In the genomic region with DNA sequence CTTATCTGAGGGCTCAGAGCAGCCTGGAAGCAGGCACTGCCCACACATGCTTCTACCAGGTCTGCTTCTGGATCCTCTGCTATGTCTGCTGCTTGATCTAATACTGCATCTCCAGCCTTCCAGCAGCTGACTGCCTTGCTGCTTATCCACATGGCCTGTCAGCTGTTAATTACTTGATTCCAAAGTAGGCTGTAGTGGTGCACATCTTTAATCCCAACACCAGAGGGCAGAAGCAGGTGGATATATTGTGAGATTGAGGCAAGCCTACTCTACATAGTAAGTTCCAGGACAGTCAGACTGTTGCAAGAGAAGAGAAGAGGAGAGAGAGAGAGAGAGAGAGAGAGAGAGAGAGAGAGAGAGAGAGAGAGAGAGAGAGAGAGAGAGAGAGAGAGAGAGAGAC, we compare ENCODE assay signal across 11 mouse cellular contexts. TPM values are rescaled to one million over a fixed set of nuclear protein-coding genes. Genes with fewer than 3 reads are reported as not detected.
DNase-seq lines count a peak whose midpoint lies in the region; ATAC-seq and TF ChIP-seq lines count a peak whose summit lies in the region.
"Had no signal": no experiment of that assay in that cellular context is flagged by ENCODE, and none has a peak within 500 bp of the region (broad histone marks: within the 10 kb centered on the region; RNA-seq: fewer than 3 reads in every experiment).

No protein-coding gene starts in this region.

- H3K4me1 ChIP-seq in heart, adult 2 months (ENCODE audit: control insufficient read depth, insufficient read depth, low read length), result no peaks in the 10 kb centered on the region
- no peaks in the 10 kb centered on the region for H3K4me1 ChIP-seq in kidney, embryonic 16.5 days (ENCODE audit: insufficient read depth, low read length)
- H3K4me1 ChIP-seq in midbrain, embryonic 11.5 days (ENCODE audit: control insufficient read depth, insufficient read depth, low read length), result no peaks in the 10 kb centered on the region

- H3K9ac ChIP-seq in heart, adult 2 months (ENCODE audit: low read depth, low read length), result no peak overlapping the region
- H3K9ac ChIP-seq in kidney, embryonic 16.5 days (replicated peaks; ENCODE audit: low read length), result no peak overlapping the region
- H3K9ac ChIP-seq in midbrain, embryonic 11.5 days (ENCODE audit: low read length), result no peak overlapping the region

- H3K27ac ChIP-seq in heart, adult 2 months, result no peak overlapping the region
- H3K27ac ChIP-seq in kidney, embryonic 16.5 days (ENCODE audit: low read length), result no peak overlapping the region
- no peak overlapping the region for H3K27ac ChIP-seq in midbrain, embryonic 11.5 days (ENCODE audit: low read depth, low read length)

- DNase-seq in heart, adult 2 months, result no peak
- no peak for DNase-seq in heart, postnatal 36 days
- DNase-seq in 3T3-L1 (ENCODE audit: low read depth, low spot score) (peak; percentile 85), NIH3T3 (ENCODE audit: low read depth) (peak; percentile 84)
- no peak for DNase-seq in spleen, postnatal 4 days (ENCODE audit: low spot score in 2 of 2)
- no peak for DNase-seq in midbrain, embryonic 11.5 days (ENCODE audit: low spot score, missing footprints)
- DNase-seq in adrenal gland, adult 8-10 months, result no peak

- H3K9me3 ChIP-seq in kidney, embryonic 16.5 days (ENCODE audit: low read length), result no peaks in the 10 kb centered on the region
- H3K9me3 ChIP-seq in midbrain, embryonic 11.5 days (ENCODE audit: control insufficient read depth, low read length), result no peaks in the 10 kb centered on the region

- no peaks in the 10 kb centered on the region for H3K79me2 ChIP-seq in heart, adult 2 months (replicated peaks; ENCODE audit: control insufficient read depth, insufficient read depth, low read length)

- intact Hi-C loops in heart, adult 2 months (cut with DNase I), result loop anchor here (2.0 kb wide), 1 partner anchor 59 kb away; no protein-coding TSS in a partner anchor
- intact Hi-C loops in heart, postnatal 36 days (cut with DNase I), result loop anchor here (1.0 kb wide), 1 partner anchor 60 kb away; no protein-coding TSS in a partner anchor

- TF ChIP-seq POLR2A in heart, adult 2 months (IDR thresholded peaks at IDR 0.05; ENCODE audit: insufficient read depth, low read depth, low read length), result no peak

- H3K36me3 ChIP-seq in heart, adult 2 months (ENCODE audit: control insufficient read depth, insufficient read depth, low read length), result no peaks in the 10 kb centered on the region
- no peaks in the 10 kb centered on the region for H3K36me3 ChIP-seq in kidney, embryonic 16.5 days (ENCODE audit: insufficient read depth, low read length)
- no peaks in the 10 kb centered on the region for H3K36me3 ChIP-seq in midbrain, embryonic 11.5 days (ENCODE audit: control insufficient read depth, insufficient read depth, low read length)

- no peaks in the 10 kb centered on the region for H3K27me3 ChIP-seq in heart, adult 2 months (ENCODE audit: control insufficient read depth, insufficient read depth, low read length)
- no peaks in the 10 kb centered on the region for H3K27me3 ChIP-seq in kidney, embryonic 16.5 days (ENCODE audit: insufficient read depth, low read length)
- no peaks in the 10 kb centered on the region for H3K27me3 ChIP-seq in midbrain, embryonic 11.5 days (ENCODE audit: control insufficient read depth, insufficient read depth, low read length)

- peak; percentile 61; the same call in 1 of the 2 replicates for ATAC-seq in kidney, embryonic 16.5 days (ENCODE audit: low FRiP score, low TSS enrichment)
- no peak for ATAC-seq in midbrain, embryonic 11.5 days (ENCODE audit: low FRiP score)

- H3K4me2 ChIP-seq in kidney, embryonic 16.5 days (replicated peaks; ENCODE audit: low read depth, low read length), result no peak overlapping the region
- H3K4me2 ChIP-seq in midbrain, embryonic 11.5 days, result no peak overlapping the region

- peak; percentile 56 for TF ChIP-seq CTCF in heart, adult 2 months (IDR thresholded peaks at IDR 0.05)

- no peak overlapping the region for H3K4me3 ChIP-seq in heart, adult 2 months
- no peak overlapping the region for H3K4me3 ChIP-seq in kidney, embryonic 16.5 days (ENCODE audit: low read length)
- no peak overlapping the region for H3K4me3 ChIP-seq in midbrain, embryonic 11.5 days (ENCODE audit: low read depth, low read length)

- TF ChIP-seq EP300 in heart, adult 2 months (IDR thresholded peaks at IDR 0.05; ENCODE audit: insufficient read depth, low read depth, low read length), result no peak

RNA-seq across cellular contexts. Expression of a gene that starts 26.4 kb away (rescaled TPM):
- under 1 TPM; 0.21 to 0.55 TPM for total RNA-seq in heart, adult 2 months (2021)
- 0.08 and 0.09 TPM in 2 replicates for polyA plus RNA-seq in heart, adult 2 months (2012; rRNA removed)
- total RNA-seq in heart, postnatal 36 days (2021), result under 1 TPM; 0.22 to 0.89 TPM
- polyA plus RNA-seq in kidney, embryonic 16.5 days (2015; fragmentation: Nextera tagmentation; extraction: Ambion mirVana), result 0.76 and 1.3 TPM in 2 replicates
- polyA plus RNA-seq in midbrain, embryonic 11.5 days (2014; fragmentation: Nextera tagmentation; extraction: Ambion mirVana), result 7.1 and 7.2 TPM in 2 replicates
- total RNA-seq in adrenal gland, adult 8-10 months (2022), result not detected
- total RNA-seq: left cerebral cortex, postnatal 14 days had no signal
- polyA plus RNA-seq: cerebellum, adult 2 months had no signal

RNA-seq across cellular contexts. Expression of a gene that starts 30.5 kb away (rescaled TPM):
- not detected for total RNA-seq in heart, adult 2 months (2021)
- 0.10 and 0.56 TPM in 2 replicates for polyA plus RNA-seq in heart, adult 2 months (2012; rRNA removed)
- not detected for total RNA-seq in heart, postnatal 36 days (2021)
- not detected in 2 replicates for polyA plus RNA-seq in kidney, embryonic 16.5 days (2015; fragmentation: Nextera tagmentation; extraction: Ambion mirVana)
- polyA plus RNA-seq in midbrain, embryonic 11.5 days (2014; fragmentation: Nextera tagmentation; extraction: Ambion mirVana), result not detected in 2 replicates
- total RNA-seq in adrenal gland, adult 8-10 months (2022), result not detected
- total RNA-seq: left cerebral cortex, postnatal 14 days had no signal
- polyA plus RNA-seq: cerebellum, adult 2 months; spleen, adult 2 months had no signal

RNA-seq across cellular contexts. Expression of a gene that starts 43.1 kb away (rescaled TPM):
- total RNA-seq in heart, adult 2 months (2021), result under 1 TPM; 0.30 to 0.65 TPM
- 0.97 and 1.1 TPM in 2 replicates for polyA plus RNA-seq in heart, adult 2 months (2012; rRNA removed)
- total RNA-seq in heart, postnatal 36 days (2021), result under 1 TPM; 0.30 to 0.53 TPM
- polyA plus RNA-seq in kidney, embryonic 16.5 days (2015; fragmentation: Nextera tagmentation; extraction: Ambion mirVana), result 2.3 and 2.4 TPM in 2 replicates
- 0.61 and 0.62 TPM in 2 replicates for polyA plus RNA-seq in midbrain, embryonic 11.5 days (2014; fragmentation: Nextera tagmentation; extraction: Ambion mirVana)
- 1 to 10 TPM in 2 of 4 experiments, under 1 TPM in 2; 0.49 to 1.4 (median 1.0) TPM for total RNA-seq in adrenal gland, adult 8-10 months (2022)

Comparison
In these comparisons a context has a peak if more than half of its experiments do, and no peak if none do; other contexts are left out.
1. DNase-seq: peak in 3T3-L1 (single experiment) and NIH3T3 (single experiment); none in heart, adult 2 months (0 of 2), heart, postnatal 36 days (0 of 2), spleen, postnatal 4 days (0 of 2), midbrain, embryonic 11.5 days (single experiment) and adrenal gland, adult 8-10 months (single experiment).